Mouse (Mus musculus) liver, embryonic 14.5 days (tissue): ENCODE results near the gene Eya4.

Experiments
- CTCF ChIP-seq: IDR thresholded peaks from 2 replicates; pipeline ENCODE4 v1.5.1; 2016; ENCODE audit warnings: antibody characterized with exemption, low read depth, control low read depth
- EP300 ChIP-seq: IDR thresholded peaks from 2 replicates; pipeline ENCODE4 v1.6.1; 2016; ENCODE audit warnings: antibody characterized with exemption, low read depth

DNA sequence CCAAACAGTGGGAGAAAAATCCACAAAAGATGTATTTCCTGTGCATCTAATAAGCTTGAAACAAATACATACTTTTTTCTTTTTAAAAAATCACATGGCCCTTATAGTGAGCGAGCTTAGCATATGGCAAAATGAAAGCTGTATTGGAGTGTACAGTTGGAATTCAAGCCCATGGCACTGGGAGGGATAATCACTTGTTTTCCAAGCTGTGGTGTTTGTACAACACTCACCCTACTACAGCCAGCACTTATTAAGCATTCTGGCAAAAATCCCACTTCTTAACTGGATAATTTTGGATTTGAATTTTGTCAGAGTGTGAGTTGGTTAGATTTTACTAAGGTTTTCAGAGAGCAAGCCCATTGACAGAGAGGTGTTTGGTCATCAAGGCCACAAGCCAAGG lies 223.4 kb downstream of the Eya4 start:
- TF ChIP-seq EP300 (no peak), CTCF (no peak)
